Mouse (Mus musculus) kidney, adult 2 months (tissue): ENCODE data around the gene Tuba4a. TPM values are rescaled to one million over a fixed set of nuclear protein-coding genes. Genes with fewer than 3 reads are reported as not detected.

Experiments
- DNase-seq: peaks from one replicate; pipeline ENCODE4 v3.0.0; 2021
- H3K27ac ChIP-seq: fragments of 200-500 bp; 2 replicates; pipeline ENCODE4 v1.5.1; 2012; ENCODE audit warnings: low read depth, low read length, control low read depth, inconsistent platforms; ENCODE audit not compliant: insufficient read depth
- H3K27me3 ChIP-seq: fragments of 200-500 bp; replicated peaks from 2 replicates; pipeline ENCODE4 v1.6.1; 2012; ENCODE audit warnings: mild to moderate bottlenecking, moderate library complexity, low read length, inconsistent platforms; ENCODE audit not compliant: control insufficient read depth, insufficient read depth
- H3K36me3 ChIP-seq: fragments of 200-500 bp; 2 replicates; pipeline ENCODE4 v1.6.1; 2012; ENCODE audit warnings: mild to moderate bottlenecking, moderate library complexity, low read length, inconsistent platforms; ENCODE audit not compliant: control insufficient read depth, insufficient read depth
- H3K4me1 ChIP-seq: fragments of 200-500 bp; 2 replicates; pipeline ENCODE4 v1.6.1; 2011; ENCODE audit warnings: low read length; ENCODE audit not compliant: control insufficient read depth, insufficient read depth
- H3K4me3 ChIP-seq: fragments of 200-500 bp; 2 replicates; pipeline ENCODE4 v1.5.1; 2011; ENCODE audit warnings: mild to moderate bottlenecking, low read depth, low read length, control low read depth; ENCODE audit not compliant: insufficient read depth
- CTCF ChIP-seq: fragments of 200-500 bp; conservative IDR thresholded peaks from 2 replicates; pipeline ENCODE4 v1.5.1; 2011; ENCODE audit warnings: low read depth, mild to moderate bottlenecking, control low read depth, low read length, moderate library complexity, mixed read lengths; ENCODE audit not compliant: insufficient read depth, insufficient read length
- POLR2A ChIP-seq: fragments of 200-500 bp; IDR thresholded peaks from one replicate; pipeline ENCODE4 v1.6.1; 2011; ENCODE audit warnings: low read depth, low read length, control low read depth
- WGBS: fragments of 180-500 bp; shearing (Covaris S2); methylation state at CpG from one replicate; pipeline ENCODE4 v1.1.7; 2018; 5-methylcytosine and 5-hydroxymethylcytosine counted together
- polyA plus RNA-seq: library from polyadenylated mRNA; depleted of rRNA; stranded (reverse); fragments of >200 nt; gene quantifications from 2 replicates; pipeline ENCODE4 v1.2.3, GENCODE M21; 2012

Gene Tuba4a
- polyA plus RNA-seq, 1 experiment, result 301 TPM

GRCm38 (mm10) chr1:75216797-75217585 is 2.7 kb downstream of the Tuba4a start:
- DNase-seq, result peak; percentile 60
- Histone ChIP-seq H3K4me3 (peak overlapping the region; percentile 80), H3K4me1 (peaks cover 35% of the 10 kb centered on the region)

GRCm38 (mm10) chr1:75215785-75216184 is 3.9 kb downstream of the Tuba4a start:
- Histone ChIP-seq H3K27me3 (no peaks in the 10 kb centered on the region), H3K4me3 (no peak overlapping the region), H3K27ac (peak overlapping the region; percentile 95), H3K36me3 (peaks cover 10% of the 10 kb centered on the region; the same call in 1 of the 2 replicates), H3K4me1 (peaks cover 40% of the 10 kb centered on the region)
- TF ChIP-seq POLR2A, result no peak
- TF ChIP-seq CTCF, result no peak
- peak; percentile 38 for DNase-seq
- WGBS, result 57% methylated on average over 9 of the region's 9 CpGs

More at GRCm38 (mm10) chr1:75216797-75217585, 2.7 kb downstream of the Tuba4a start:
- 42% methylated on average over 13 of the region's 13 CpGs for WGBS
- Histone ChIP-seq H3K36me3 (peaks cover 10% of the 10 kb centered on the region; the same call in 1 of the 2 replicates), H3K27ac (peak overlapping the region; percentile 80), H3K27me3 (no peaks in the 10 kb centered on the region)
- no peak for TF ChIP-seq CTCF

DNA sequence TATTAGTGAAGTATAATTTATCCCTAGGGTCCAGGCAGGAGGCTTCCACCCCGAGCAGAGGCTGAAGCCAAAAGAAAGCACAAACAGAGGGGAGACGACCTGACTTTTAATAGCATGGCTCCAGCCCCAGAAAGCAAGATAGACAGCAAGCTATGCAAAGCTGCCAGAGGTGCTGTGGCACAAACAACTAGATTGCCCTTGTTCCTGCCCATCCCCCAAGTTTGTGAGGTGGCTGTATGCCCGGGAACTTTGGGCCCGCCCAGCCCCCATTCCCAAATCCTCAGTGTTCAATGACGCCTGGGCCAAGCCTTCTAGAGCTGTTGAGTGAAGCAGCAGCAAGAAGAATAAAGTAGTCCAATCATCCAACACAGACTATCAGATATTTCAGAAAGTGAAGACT is 4.8 kb downstream of the Tuba4a start:
- no peak overlapping the region for H3K4me3 ChIP-seq
- 25% methylated on average over 5 of the region's 5 CpGs for whole genome bisulfite sequencing
- peaks cover 10% of the 10 kb centered on the region; the same call in 1 of the 2 replicates for H3K36me3 ChIP-seq
- H3K4me1 ChIP-seq, result peaks cover 39% of the 10 kb centered on the region
- no peaks in the 10 kb centered on the region for H3K27me3 ChIP-seq
- peak overlapping the region; percentile 95 for H3K27ac ChIP-seq
- no peak for TF ChIP-seq POLR2A
- no peak for TF ChIP-seq CTCF
- peak; percentile 93 for DNase-seq

DNA sequence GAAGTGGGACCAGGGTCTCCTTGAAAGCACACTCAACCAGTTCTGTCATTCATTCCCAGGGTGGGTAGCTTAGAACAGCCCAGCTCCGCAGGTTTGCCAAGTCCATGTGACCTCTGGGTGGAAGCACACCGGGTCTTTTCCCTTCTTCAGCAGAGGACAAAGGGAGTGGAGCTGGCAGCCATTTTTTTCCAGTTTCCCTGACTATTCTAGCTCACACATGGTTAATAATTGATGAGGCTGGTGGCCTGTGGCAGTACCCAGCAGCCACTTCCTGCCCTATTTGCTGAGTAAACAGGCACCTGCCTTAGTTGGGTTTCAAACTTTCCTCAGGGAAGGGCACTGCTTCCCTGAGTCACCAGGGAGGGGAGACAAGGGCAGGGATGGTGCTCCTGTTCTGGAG is 5.2 kb downstream of the Tuba4a start:
- Histone ChIP-seq H3K27ac (peak overlapping the region; percentile 95), H3K27me3 (no peaks in the 10 kb centered on the region), H3K36me3 (peaks cover 10% of the 10 kb centered on the region; the same call in 1 of the 2 replicates), H3K4me1 (peaks cover 37% of the 10 kb centered on the region), H3K4me3 (no peak overlapping the region)
- 34% methylated on average over 2 of the region's 2 CpGs for WGBS
- peak; percentile 67 for TF ChIP-seq POLR2A
- no peak for TF ChIP-seq CTCF
- peak; percentile 97 for DNase-seq

GRCm38 (mm10) chr1:75213096-75213495 is 6.6 kb downstream of the Tuba4a start:
- WGBS, result 72% methylated on average over 7 of the region's 7 CpGs

DNA sequence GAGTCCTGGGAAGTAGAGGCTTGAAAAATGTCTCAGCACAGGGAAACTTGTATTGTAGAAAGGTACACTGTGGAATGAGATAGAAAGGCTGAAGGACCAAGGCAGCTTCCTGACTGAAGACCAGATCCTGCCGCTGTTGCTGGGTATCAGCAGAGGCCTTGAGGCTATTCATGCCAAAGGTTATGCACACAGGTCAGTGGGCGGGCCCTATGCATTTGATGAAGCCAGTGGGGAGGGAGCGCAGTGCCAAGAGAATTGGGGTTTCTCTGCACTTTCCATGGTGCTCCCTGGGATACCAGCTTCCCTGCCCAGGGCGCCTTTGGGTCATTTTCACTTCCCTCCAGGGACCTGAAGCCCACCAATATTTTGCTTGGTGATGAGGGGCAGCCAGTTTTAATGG is 7.1 kb downstream of the Tuba4a start:
- peak; percentile 32 for DNase-seq
- TF ChIP-seq CTCF (no peak), POLR2A (no peak)
- no peak overlapping the region for H3K4me3 ChIP-seq
- H3K27ac ChIP-seq, result no peak overlapping the region
- WGBS, result 73% methylated on average over 4 of the region's 4 CpGs
- H3K4me1 ChIP-seq, result peaks cover 37% of the 10 kb centered on the region
- no peaks in the 10 kb centered on the region for H3K27me3 ChIP-seq
- peaks cover 10% of the 10 kb centered on the region; the same call in 1 of the 2 replicates for H3K36me3 ChIP-seq

More at GRCm38 (mm10) chr1:75213096-75213495, 6.6 kb downstream of the Tuba4a start:
- H3K4me1 ChIP-seq, result peaks cover 37% of the 10 kb centered on the region
- no peaks in the 10 kb centered on the region for H3K27me3 ChIP-seq
- DNase-seq, result no peak
- H3K4me3 ChIP-seq, result no peak overlapping the region
- H3K27ac ChIP-seq, result 0 out of 2 replicates have a peak overlapping the region, but pooled peaks have one; percentile 88
- H3K36me3 ChIP-seq, result peaks cover 10% of the 10 kb centered on the region; the same call in 1 of the 2 replicates
- TF ChIP-seq POLR2A (no peak), CTCF (no peak)

- Histone ChIP-seq H3K4me1 (peaks cover 32% of the 10 kb centered on the region), H3K27me3 (no peaks in the 10 kb centered on the region), H3K4me3 (peak overlapping the region; percentile 86), H3K36me3 (peaks cover 8% of the 10 kb centered on the region; the same call in 1 of the 2 replicates), H3K27ac (peak overlapping the region; percentile 87)
- peak; percentile 50 for DNase-seq
- TF ChIP-seq CTCF (no peak), POLR2A (no peak)
- WGBS, result 6% methylated on average over 17 of the region's 17 CpGs
These were observed 8.4 kb downstream of the Tuba4a start for GRCm38 (mm10) chr1:75211141-75211708.
